In the genomic region with DNA sequence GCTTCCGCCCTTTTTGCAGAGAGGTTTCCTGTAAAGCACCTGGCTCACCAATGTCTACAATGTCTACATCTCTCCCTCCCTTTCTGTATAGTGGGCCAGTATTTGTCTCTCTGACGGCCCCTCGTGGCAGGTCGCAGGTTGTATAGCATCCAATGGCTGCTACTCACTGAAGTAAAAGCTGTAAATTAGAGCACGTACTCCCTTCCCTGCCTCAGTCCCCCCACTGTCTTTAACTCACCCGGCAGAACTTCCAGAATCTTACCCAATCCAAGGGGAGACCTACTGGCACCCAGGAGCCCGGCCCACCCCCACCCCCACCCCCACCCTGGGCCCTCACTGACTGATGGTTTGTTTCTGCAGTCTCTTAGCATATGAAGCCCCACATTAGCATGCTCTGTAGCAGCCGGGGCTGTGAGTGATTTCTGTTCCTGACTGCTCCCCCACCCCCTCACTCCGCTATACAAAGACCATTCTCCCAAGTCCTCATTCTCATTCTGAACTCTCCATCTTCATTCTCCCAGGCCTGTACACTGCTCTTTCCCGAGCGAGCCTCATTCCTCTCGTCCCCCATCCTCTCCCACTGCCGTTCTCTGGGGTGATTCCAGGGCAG, we compare ENCODE assay signal across 9 mouse cellular contexts.
DNase-seq lines count a peak whose midpoint lies in the region; ATAC-seq and TF ChIP-seq lines count a peak whose summit lies in the region.
"Had no signal": no experiment of that assay in that cellular context is flagged by ENCODE, and none has a peak within 500 bp of the region (broad histone marks: within the 10 kb centered on the region; RNA-seq: fewer than 3 reads in every experiment).

No protein-coding gene starts in this region.

- no peaks in the 10 kb centered on the region for H3K27me3 ChIP-seq in E14TG2a.4 (ENCODE audit: insufficient read depth, low read length)
- H3K27me3 ChIP-seq in forebrain, embryonic 13.5 days: no peaks in the 10 kb centered on the region
- 0 out of 2 replicates have a peak, but pooled peaks cover 5% of the 10 kb centered on the region for H3K27me3 ChIP-seq in midbrain, embryonic 12.5 days

- H3K9ac ChIP-seq in forebrain, embryonic 13.5 days: peak overlapping the region; percentile 78
- H3K9ac ChIP-seq in midbrain, embryonic 12.5 days (replicated peaks): peak overlapping the region; percentile 74

- peak; percentile 89 for ATAC-seq in forebrain, embryonic 13.5 days
- peak; percentile 87 for ATAC-seq in midbrain, embryonic 12.5 days (ENCODE audit: low FRiP score, low read depth)

- peaks cover 66% of the 10 kb centered on the region for H3K4me1 ChIP-seq in E14TG2a.4 (replicated peaks; ENCODE audit: low read depth, low read length)
- H3K4me1 ChIP-seq in forebrain, embryonic 13.5 days: peaks cover 57% of the 10 kb centered on the region
- H3K4me1 ChIP-seq in midbrain, embryonic 12.5 days: peaks cover 63% of the 10 kb centered on the region

- intact Hi-C loops in gastrocnemius, postnatal 14 days (cut with DNase I; ENCODE audit: low total_unique reads): no loop called here

- H3K27ac ChIP-seq in forebrain, embryonic 13.5 days: peak overlapping the region; percentile 96
- peak overlapping the region; percentile 96 for H3K27ac ChIP-seq in midbrain, embryonic 12.5 days (replicated peaks)

- peak overlapping the region; percentile 81 for H3K4me3 ChIP-seq in E14TG2a.4 (replicated peaks; ENCODE audit: low read length)
- peak overlapping the region; percentile 37 for H3K4me3 ChIP-seq in forebrain, embryonic 13.5 days
- peak overlapping the region; percentile 47 for H3K4me3 ChIP-seq in midbrain, embryonic 12.5 days

- no peaks in the 10 kb centered on the region for H3K9me3 ChIP-seq in E14TG2a.4 (ENCODE audit: low read length)
- no peaks in the 10 kb centered on the region for H3K9me3 ChIP-seq in forebrain, embryonic 13.5 days (replicated peaks)
- no peaks in the 10 kb centered on the region for H3K9me3 ChIP-seq in midbrain, embryonic 12.5 days

- peaks cover 15% of the 10 kb centered on the region for H3K36me3 ChIP-seq in E14TG2a.4 (ENCODE audit: insufficient read depth, low read length)
- no peaks in the 10 kb centered on the region for H3K36me3 ChIP-seq in forebrain, embryonic 13.5 days (ENCODE audit: poor library complexity, severe bottlenecking)
- 0 out of 2 replicates have a peak, but pooled peaks cover 2% of the 10 kb centered on the region for H3K36me3 ChIP-seq in midbrain, embryonic 12.5 days

- peak; percentile 46 to 56 for DNase-seq in cerebellum, postnatal 10 days
- no peak for DNase-seq in cerebellum, adult 9-10 months
- no peak for DNase-seq in gastrocnemius, postnatal 14 days
- no peak for DNase-seq in yolk sac, embryonic 10.5 days (ENCODE audit: low spot score)
- no peak for DNase-seq in kidney, postnatal 36 days
- DNase-seq: cerebellum, adult 18-20 months had no signal

- 1% methylated on average over 13 of the region's 13 CpGs for WGBS in forebrain, embryonic 13.5 days
- 5% methylated on average over 13 of the region's 13 CpGs for WGBS in midbrain, embryonic 12.5 days

- peak overlapping the region; percentile 61 for H3K4me2 ChIP-seq in forebrain, embryonic 13.5 days
- peak overlapping the region; percentile 62 for H3K4me2 ChIP-seq in midbrain, embryonic 12.5 days (replicated peaks)

- no peak for TF ChIP-seq CTCF in E14TG2a.4 (conservative IDR thresholded peaks at IDR 0.05; ENCODE audit: low read length)

Comparison
In these comparisons a context has a peak if more than half of its experiments do, and no peak if none do; other contexts are left out.
1. DNase-seq: peak in cerebellum, postnatal 10 days (2 of 2); none in cerebellum, adult 9-10 months (single experiment), gastrocnemius, postnatal 14 days (single experiment), yolk sac, embryonic 10.5 days (single experiment) and kidney, postnatal 36 days (0 of 2).
2. Peak in every context shown above with its lines, with median percentiles within 50 percentile points of each other: H3K4me3 ChIP-seq.